Mouse (Mus musculus): ENCODE measurements around the gene Cdc42ep5.
"Not testable (repeated sequence)": the region's sequence is repeated elsewhere in the genome, so short reads cannot be mapped to it uniquely, and the experiment has no call there.

The Cdc42ep5 gene

DNA sequence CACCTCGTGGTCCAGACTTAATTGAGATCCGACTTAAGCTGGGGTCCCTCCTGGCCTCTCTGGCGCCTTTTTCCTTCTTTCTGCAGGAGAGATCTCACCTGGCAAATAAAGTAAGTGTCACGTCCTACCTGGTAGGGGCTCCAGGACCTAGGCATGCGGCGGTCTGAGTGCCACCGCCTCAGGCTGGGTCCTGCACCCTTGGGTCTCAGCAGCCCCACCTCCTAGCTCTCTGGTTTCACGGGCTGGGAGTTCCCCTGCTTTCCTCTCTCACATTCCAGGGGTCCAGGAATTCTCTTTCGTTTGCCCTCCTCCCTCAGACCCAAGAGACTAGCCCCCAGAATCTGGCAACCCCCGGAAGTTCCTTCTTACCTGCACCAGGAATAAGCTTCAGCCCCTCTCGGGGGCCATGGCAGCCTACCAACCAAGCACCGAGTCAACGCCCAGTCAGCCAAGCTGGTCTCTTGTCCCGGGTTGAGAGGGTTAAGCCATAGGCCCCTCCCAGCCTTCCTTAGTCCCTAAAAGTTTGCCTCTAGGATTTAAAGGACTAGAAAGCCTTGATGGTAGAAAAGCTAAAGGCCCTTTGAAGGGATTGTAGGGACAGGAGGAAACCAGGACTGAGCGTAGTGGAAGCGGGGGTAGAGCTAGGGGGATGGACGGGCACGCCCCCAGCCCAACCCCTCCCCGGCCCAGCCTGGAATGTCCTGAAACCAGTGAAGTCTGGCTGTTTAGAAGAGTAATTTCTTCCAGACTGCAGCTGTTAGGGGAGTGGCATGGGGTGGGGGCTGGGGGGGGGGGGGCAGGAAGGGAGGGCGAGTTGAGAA is at the start of gene Cdc42ep5:
TSS of gene Cdc42ep5 (minus strand) at position 771 of the 821 bp plus-strand sequence.
- no peak for DNase-seq

DNA sequence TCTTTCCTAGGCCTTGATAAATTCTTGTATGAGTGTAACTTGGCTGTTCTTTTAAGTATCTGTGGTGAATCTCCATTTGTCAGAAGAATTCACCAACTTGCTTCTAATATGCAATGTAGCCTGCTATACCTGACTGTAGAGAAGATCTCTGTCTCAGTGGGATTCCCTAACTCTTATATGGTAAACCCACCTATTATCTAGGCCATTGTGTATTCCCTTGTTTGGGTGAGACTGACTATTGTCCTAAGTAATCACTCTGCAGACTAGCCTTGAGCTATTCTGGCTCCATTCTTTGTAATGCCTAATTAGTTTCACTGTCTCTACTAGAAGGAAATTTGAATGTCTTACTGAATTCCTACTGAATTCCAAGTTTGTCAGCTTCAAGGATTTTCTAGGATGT is 48.8 kb upstream of the Cdc42ep5 start:
- not testable (repeated sequence) for DNase-seq

- peak in 1 of 2 experiments; percentile 1 for DNase-seq
Observed at GRCm38 (mm10) chr7:4208626-4209025, 44.0 kb upstream of the Cdc42ep5 start.

GRCm38 (mm10) chr7:4207126-4207525 is 42.5 kb upstream of the Cdc42ep5 start:
- no peak for DNase-seq

DNA sequence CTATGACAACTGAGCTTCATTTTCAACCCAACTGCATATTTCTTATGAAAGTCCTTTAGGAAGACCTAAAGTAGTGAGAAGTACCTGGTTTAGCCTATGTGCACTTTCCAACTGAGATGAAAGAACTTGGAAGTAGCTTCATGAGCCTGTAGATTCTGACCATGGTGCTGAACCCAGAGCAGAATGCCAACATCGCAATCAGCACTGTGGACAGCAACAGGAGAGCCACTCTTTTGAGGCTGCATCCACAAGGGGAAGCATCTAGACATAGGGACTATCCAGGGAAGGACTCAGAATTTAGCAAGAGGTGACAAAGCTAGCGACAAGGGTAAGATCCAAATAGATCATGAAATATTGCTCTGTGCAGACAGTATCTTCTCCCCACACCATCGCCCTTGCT is 13.8 kb upstream of the Cdc42ep5 start:
- DNase-seq: no peak

GRCm38 (mm10) chr7:4170193-4170938 is 5.7 kb upstream of the Cdc42ep5 start:
- no peak for DNase-seq

DNA sequence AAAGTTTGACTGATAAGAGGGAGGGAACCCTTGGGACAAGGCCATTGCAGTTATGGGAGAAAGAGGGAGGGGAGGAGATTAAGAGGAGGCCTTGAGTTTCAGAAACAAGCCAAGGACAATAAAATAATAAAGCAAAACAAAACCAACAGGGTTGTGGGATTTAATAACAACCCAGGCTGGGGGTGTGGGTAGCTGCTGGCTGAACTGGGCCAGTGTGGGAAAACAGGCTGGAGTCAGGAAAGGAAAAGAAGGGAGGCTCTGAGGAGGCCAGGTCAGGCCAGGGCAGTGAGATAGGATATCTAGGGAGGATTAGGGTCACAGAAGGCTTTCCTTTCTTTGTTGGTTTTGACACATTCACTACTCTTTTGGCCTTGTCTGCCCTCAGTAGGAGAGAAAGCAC is 2.4 kb upstream of the Cdc42ep5 start:
- DNase-seq: no peak

DNA sequence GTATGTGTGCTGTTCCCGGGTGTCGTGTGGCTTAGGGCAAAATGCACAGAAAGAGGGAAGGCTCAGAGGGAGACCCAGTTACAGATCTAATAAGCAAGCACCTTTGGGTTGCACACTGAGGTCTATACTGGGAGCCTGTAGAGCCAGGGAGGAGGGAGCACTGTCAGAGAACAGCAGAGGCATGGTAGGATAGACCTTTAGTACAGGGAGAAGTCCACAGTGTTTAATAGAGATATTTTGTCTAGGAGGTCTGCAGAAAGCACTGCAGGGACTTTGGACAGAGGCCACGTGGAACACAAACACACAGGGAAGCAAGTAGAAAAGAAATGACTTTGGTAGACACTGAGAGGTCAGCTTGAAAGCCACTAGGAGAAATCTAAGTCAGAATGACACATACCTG is 626 bp upstream of the Cdc42ep5 start:
- DNase-seq: no peak

- DNase-seq: no peak
Observed at GRCm38 (mm10) chr7:4163571-4164072, 1.0 kb downstream of the Cdc42ep5 start.

GRCm38 (mm10) chr7:4161596-4161995 is 3.1 kb downstream of the Cdc42ep5 start:
- DNase-seq: not testable (repeated sequence)

- no peak for DNase-seq
Observed at GRCm38 (mm10) chr7:4154976-4155375, 9.7 kb downstream of the Cdc42ep5 start.

DNA sequence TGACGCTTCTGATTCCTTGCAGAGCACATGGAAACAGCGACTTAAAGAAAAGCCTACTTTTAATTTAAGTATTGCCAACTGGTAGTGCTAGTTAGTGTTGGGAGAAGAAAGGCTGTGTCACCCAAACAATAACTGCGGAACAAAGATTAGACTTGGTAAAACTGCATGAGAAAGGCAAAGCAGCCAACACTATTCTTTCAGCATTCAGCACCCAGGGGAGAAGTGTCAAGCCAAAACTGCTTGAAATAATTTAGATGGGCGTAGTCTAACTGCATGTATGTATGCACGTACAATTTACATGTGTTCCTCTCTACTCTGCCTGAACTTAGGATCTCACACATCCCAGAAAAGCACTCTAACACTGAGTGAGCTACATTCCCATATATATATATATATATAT is 10.3 kb downstream of the Cdc42ep5 start:
- no peak for DNase-seq

DNA sequence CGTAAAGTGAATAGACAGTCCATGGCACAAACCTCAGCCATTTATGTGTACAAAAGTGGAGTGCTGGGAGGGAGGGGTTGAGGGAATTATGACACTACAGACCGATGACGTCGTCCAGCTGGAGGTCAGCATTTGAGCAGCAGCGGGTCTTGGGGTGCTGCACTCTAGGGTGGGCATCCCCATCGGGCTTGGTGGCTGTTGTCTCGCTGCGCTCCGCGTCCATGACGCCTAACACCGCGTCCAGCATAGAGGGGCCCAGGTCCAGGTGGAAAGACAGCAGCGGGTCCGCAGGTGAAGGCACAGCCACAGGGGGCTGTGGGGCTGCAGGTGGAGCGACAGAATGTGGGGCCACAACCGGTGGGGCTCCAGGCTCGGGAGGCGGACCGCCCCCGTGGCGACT is 13.4 kb downstream of the Cdc42ep5 start:
- no peak for DNase-seq

GRCm38 (mm10) chr7:4150811-4151221 is 13.8 kb downstream of the Cdc42ep5 start:
- DNase-seq: peak; percentile 48 to 51

DNA sequence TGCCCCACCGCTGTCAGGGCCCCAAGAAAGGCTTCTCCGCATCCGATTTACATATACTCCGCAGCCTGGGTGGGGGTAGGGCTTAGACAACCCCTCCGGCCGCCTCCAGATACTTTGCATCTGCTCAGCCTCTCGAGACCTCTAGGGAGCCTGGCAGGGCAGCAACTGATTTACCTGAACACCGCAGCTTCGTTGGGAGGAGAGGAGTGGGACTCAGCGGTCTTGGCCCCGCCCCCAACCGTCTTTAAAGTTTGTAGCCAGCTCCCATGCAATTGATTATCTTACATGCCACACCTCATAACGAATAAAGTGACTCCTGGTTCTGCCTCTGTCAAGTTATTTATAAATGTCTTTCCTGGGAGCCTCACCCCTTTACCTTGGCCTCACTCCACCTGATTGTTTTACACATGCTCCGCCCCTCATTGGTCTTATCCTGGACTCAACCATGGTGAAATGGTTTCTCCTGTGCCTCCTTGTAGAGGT is 14.6 kb downstream of the Cdc42ep5 start, which contains the start of gene Leng9:
TSS of gene Leng9 (minus strand) at position 316 of the 483 bp plus-strand sequence.
- peak; percentile 80 to 81 for DNase-seq

DNA sequence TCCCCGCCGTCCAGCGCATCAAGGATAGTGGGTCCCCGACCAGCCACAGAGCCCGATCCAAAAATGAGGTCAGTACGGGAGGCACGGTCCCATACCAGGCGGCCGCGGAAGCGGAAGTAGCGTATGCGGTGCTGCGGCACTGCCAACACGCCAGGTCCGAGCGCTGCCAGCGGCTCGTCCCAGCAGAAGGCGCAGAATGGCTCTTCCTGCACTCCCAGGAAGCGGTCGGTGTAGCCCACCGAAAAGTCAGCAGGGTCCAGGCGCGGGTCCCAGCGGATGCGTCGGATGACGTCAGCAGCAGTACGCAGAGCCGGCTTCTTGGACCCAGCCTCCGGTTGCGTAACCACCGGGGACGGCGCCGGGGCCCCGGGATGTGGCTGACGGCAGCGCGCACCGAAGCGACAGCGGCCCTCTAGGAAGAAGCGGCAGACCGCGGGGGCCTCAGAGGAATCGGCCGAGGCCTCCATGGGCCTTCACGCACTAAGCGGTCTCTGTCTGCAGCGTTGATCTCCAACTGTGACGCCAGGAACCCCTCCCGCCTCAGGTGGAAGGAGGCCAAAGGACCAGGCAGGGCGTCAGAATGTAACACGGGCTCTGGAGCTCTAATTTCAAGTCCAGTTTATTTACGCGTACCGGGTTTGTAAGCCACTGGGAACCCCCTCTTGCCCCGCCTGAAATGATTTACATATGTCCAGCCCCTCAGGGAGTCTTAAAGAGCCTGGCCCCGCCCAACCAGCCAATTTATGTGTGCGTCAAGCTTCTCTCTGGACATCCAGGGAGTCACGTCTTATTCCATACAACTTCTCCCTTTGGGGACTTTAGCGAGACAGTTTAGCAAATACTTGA is 15.2 kb downstream of the Cdc42ep5 start:
- DNase-seq: peak; percentile 82 to 86

- no peak for DNase-seq
Observed at GRCm38 (mm10) chr7:4148341-4149208, 16.1 kb downstream of the Cdc42ep5 start.

GRCm38 (mm10) chr7:4147836-4148235 is 16.8 kb downstream of the Cdc42ep5 start:
- DNase-seq: no peak

- DNase-seq: no peak
Observed at GRCm38 (mm10) chr7:4147371-4147770, 17.3 kb downstream of the Cdc42ep5 start.

GRCm38 (mm10) chr7:4146241-4147180 is 18.1 kb downstream of the Cdc42ep5 start:
- DNase-seq: no peak

All from B cell, adult 2 months (primary cell).